Mouse (Mus musculus) c-Kit-positive CD71-positive TER-119-negative erythroid progenitor cells, embryonic 14.5 days (primary cell): ENCODE results near the gene Wdr27.

Experiments used
- DNase-seq: peaks from one replicate; pipeline ENCODE4 v3.0.0-alpha.2; 2013; ENCODE audit warnings: low read depth

Wdr27 gene

DNA sequence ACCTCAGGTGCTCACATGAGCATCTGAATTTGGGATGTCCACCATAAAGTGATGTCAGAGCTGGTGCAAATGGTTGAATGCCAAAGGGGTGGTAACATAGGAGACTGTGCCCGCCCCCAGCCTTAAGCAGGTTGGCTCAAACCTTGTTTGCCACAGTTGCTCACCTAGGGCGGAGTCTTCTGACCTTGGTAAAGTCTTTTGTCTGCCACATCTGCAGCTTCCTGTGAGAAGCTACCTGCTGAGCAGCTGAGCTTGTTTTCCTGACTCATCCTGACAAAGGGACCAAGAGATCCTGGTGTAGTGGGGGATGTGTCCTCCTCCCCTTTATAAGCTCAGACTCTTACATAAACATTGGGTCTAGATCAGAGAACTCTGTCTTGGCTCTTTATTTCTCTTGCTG is 125.0 kb downstream of the Wdr27 start:
- no peak for DNase-seq

DNA sequence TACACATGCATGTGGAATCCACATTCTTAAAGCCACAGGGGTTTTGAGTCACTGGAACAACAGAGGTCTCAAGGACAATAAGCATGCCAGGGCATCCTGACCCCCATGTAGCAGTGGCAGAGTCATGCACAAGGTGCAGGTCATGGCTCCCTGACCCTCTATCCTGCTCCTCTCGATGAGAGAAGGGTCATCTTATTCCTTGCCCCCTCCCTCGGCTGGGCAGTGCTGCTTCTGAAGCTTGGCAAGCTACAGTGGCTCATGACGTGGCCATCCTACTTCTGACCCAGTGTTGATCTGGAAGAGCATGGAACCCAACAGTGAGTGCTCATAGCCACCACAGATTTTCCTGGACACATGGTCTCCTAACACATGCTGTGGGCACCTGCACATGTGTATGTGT is 126.9 kb downstream of the Wdr27 start:
- no peak for DNase-seq

DNA sequence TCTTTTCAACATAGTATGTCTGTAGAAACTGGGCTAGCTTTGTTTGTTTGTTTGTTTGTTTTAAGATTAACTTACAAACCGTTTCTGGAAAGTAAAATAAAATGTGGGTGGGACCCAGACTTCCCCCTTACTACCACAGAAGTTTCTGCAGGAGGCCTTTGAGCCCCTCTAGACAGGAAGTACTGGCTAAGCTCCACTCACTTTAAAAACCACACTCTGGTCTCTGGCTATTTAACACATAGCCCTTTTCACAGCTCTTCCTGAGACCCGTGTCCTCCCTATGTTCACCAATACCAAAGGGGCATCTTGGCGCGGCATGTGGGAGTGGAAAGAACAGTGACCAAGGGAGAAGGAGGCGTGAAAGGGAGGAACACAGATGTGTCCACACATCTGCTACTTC is 127.7 kb downstream of the Wdr27 start:
- no peak for DNase-seq

DNA sequence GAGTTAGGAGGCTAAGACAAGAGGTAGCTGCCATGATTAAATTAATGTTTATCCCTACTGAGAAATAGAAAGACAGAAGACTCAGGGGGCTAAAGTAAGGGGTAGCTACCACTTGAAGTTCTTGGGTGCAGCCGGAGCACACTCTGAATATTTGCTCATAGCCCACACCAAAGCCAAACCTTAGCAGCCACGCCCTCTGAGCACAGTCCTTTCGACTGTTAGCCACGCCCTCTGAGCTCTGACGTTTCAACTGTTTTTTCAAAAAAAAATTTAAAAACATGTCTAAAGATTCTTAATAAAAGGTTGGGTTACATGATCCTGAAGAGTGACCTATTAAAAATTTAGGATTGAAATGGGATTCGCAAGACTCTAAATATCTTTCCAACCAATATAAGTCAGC is 130.3 kb downstream of the Wdr27 start:
- DNase-seq = no peak

DNA sequence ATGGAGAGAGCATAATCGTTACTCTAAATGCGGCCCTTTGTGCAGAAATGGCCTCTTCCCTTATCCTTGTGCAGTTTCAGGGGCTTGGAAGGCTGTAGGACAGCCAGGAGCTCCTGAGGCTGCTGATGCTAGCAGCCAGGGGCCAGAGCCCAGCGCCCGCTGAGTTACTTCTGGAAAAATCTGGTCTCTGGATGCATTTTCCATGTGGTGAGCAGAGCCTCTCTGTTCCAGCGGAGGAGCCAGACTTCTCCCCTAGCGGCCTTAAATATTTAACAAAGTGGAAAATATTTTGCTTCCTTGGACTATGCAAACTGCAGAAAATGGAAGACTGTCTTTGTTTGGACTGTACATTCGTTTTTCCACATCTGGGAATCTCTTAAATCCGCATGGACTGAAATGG is 130.9 kb downstream of the Wdr27 start:
- DNase-seq = no peak

DNA sequence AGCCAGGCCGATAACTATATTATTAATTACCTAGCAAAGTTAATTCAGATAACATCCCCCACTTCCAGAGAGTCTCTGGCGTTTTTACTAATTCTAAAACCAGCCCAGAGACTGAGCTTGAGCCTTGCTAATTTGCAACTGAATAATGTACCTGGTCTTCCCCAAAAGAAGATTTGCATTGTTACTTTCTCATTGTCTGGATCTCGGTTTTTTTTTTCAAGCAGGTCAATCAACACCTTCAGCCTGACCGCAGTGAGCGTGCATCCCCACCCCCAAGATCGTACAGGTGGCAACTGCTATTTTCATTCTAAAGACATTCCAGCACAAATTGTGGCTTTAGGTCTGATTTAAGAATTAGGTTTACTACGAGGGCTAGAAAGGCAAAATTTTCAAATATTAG is 136.2 kb downstream of the Wdr27 start:
- no peak for DNase-seq

DNA sequence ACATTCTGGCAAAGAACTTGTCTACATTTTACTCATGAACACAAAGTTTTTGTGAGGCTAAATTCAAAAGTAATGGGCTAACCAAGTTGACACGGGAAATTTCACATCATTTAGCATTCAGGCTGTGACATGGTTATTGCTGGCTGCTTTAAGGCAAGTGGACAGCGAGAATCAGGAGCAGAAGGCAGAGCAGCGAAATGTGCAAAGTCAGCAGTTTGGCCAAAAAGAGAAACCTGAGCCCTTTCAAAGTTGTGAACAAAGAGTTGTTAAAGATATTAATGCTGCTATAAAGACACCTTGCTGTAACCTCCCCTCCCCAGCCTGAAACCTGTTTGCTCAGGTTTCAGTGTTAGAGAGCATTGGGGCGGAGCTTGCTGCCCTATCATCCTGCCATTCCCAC is 143.7 kb downstream of the Wdr27 start:
- DNase-seq = no peak

DNA sequence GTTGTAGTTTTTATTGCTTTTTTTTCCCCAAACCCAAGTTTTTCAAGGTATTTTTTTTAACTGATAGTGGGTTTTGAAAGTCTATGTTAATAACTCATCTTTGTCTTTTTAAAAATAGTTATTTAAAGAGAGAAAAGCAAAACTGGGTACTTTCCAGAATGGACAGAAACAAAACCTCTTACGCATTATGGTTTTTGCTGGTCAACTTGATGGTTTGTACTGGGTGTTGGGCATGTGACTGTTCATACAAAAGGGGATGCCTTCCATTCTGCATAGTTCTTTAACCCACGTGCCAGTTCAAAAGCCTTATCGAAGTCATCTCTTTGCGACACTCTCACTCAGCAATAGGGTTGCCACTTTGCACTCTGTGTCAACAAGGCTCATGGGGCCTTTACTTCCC is 147.9 kb downstream of the Wdr27 start:
- DNase-seq = no peak

DNA sequence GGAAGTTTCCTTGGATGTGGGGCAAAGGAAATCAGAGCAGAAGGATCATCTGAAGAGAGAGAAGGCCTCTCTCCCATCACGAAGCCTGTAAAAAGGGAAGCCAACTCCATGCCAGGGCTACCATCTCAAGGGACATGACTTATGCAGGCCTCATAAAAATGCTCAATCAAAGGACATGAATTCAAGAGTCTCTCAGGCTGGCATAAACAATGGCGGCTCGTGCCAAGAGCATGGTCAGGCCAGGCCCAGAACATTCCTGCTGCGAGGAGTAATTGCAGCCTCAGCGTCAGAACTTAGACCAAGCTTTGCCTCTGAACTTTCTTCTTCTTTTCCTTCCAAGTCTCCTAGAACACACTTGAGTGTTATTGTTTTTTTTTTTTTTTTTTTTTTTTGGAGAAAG is 163.6 kb downstream of the Wdr27 start:
- DNase-seq = no peak

DNA sequence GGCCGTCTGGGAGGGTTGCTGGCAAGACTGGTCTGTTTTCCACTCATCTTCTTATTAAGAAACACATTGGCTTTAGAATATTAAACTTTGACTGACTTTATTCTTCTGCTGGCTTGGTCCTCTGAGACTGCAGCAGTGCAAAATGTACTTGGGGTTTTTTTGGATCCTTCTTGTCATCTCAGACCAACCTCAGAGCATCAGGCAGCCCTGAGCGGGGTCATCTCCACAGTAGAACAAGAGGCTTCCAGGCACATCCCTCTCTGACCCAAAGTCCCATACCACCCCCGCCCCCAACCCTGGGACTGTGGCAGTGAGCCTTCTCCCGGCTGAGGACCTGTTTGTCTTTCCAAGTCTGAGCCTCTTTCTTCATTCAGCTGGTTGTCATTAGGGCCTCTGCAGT is 171.6 kb downstream of the Wdr27 start:
- DNase-seq = no peak

DNA sequence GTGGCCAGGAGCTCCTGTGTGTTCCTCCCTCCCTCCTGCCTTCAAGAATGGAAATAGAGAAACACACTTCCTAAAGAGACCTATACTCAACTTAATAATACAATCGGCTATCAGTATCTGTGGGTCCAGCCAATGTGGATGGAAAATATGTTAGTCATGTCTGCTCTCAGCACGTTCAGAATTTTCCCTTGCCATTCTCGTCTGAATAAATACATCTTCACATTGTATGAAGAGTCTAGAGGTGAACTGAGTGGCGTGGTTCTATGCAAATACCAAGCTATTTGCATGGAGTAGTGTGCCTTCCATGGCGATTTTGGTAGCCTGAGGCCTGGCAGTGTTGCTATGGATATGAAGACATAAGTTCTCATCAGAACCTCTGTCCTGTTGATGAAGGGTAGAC is 172.6 kb downstream of the Wdr27 start:
- no peak for DNase-seq
